Comparison of ENCODE assay signal across 24 mouse cellular contexts in genomic region chr4:151068751-151069150, GRCm38 (mm10). TPM values are rescaled to one million over a fixed set of nuclear protein-coding genes. Genes with fewer than 3 reads are reported as not detected.
DNase-seq lines count a peak whose midpoint lies in the region; ATAC-seq and TF ChIP-seq lines count a peak whose summit lies in the region.
"Had no signal": no experiment of that assay in that cellular context is flagged by ENCODE, and none has a peak within 500 bp of the region (broad histone marks: within the 10 kb centered on the region; RNA-seq: fewer than 3 reads in every experiment).

No protein-coding gene starts in this region.

- H3K4me1 ChIP-seq in intestine, postnatal 0 days (replicated peaks; ENCODE audit: control insufficient read depth, insufficient read depth, low read length), result no peaks in the 10 kb centered on the region
- no peaks in the 10 kb centered on the region for H3K4me1 ChIP-seq in intestine, embryonic 15.5 days (replicated peaks)
- no peaks in the 10 kb centered on the region for H3K4me1 ChIP-seq in midbrain, postnatal 0 days (ENCODE audit: insufficient read depth, low read length)
- no peaks in the 10 kb centered on the region for H3K4me1 ChIP-seq in midbrain, embryonic 14.5 days (ENCODE audit: control insufficient read depth, insufficient read depth, low read length)
- H3K4me1 ChIP-seq: embryonic facial prominence, embryonic 12.5 days; heart, embryonic 10.5 days; kidney, embryonic 15.5 days; limb, embryonic 13.5 days; midbrain, embryonic 13.5 days had no signal

- DNase-seq in midbrain, postnatal 0 days (ENCODE audit: low spot score), result no peak
- DNase-seq in midbrain, embryonic 14.5 days, result no peak
- no peak for DNase-seq in gastrocnemius, postnatal 25 days
- DNase-seq in urinary bladder, postnatal 4 days (ENCODE audit: low spot score in 2 of 2), result no peak
- DNase-seq: adrenal gland, adult 2 months; cerebellum, adult 11 months; cerebellum, postnatal 36 days; heart, postnatal 14 days; lung, postnatal 4 days; retina, postnatal 1 day had no signal

- WGBS in intestine, postnatal 0 days, result 63% methylated on average over 4 of the region's 4 CpGs
- 75% methylated on average over 4 of the region's 4 CpGs for WGBS in intestine, embryonic 15.5 days
- WGBS in midbrain, postnatal 0 days, result 74% methylated on average over 4 of the region's 4 CpGs
- WGBS in midbrain, embryonic 14.5 days, result 85% methylated on average over 4 of the region's 4 CpGs

- H3K4me2 ChIP-seq in intestine, postnatal 0 days (replicated peaks; ENCODE audit: low read depth), result no peak overlapping the region
- no peak overlapping the region for H3K4me2 ChIP-seq in intestine, embryonic 15.5 days (replicated peaks)
- H3K4me2 ChIP-seq in midbrain, postnatal 0 days (ENCODE audit: low read depth, low read length, poor library complexity, severe bottlenecking), result no peak overlapping the region
- H3K4me2 ChIP-seq in midbrain, embryonic 14.5 days (ENCODE audit: low read length), result no peak overlapping the region
- H3K4me2 ChIP-seq: embryonic facial prominence, embryonic 12.5 days; kidney, embryonic 15.5 days; limb, embryonic 13.5 days; midbrain, embryonic 13.5 days had no signal

- H3K27ac ChIP-seq in intestine, postnatal 0 days (ENCODE audit: low read depth, low read length), result no peak overlapping the region
- H3K27ac ChIP-seq in intestine, embryonic 15.5 days, result no peak overlapping the region
- no peak overlapping the region for H3K27ac ChIP-seq in midbrain, postnatal 0 days (ENCODE audit: low read depth, low read length)
- H3K27ac ChIP-seq in midbrain, embryonic 14.5 days (replicated peaks; ENCODE audit: low read depth, low read length), result no peak overlapping the region
- H3K27ac ChIP-seq: embryonic facial prominence, embryonic 12.5 days; heart, embryonic 10.5 days; kidney, embryonic 15.5 days; limb, embryonic 13.5 days; midbrain, embryonic 13.5 days had no signal

- H3K4me3 ChIP-seq in intestine, postnatal 0 days (ENCODE audit: low read depth, low read length), result no peak overlapping the region
- H3K4me3 ChIP-seq in intestine, embryonic 15.5 days (replicated peaks), result no peak overlapping the region
- H3K4me3 ChIP-seq in midbrain, postnatal 0 days (ENCODE audit: low read depth, low read length), result no peak overlapping the region
- no peak overlapping the region for H3K4me3 ChIP-seq in midbrain, embryonic 14.5 days (replicated peaks; ENCODE audit: low read depth, low read length)
- H3K4me3 ChIP-seq: embryonic facial prominence, embryonic 12.5 days; heart, embryonic 10.5 days; kidney, embryonic 15.5 days; limb, embryonic 13.5 days; midbrain, embryonic 13.5 days had no signal

- peak; percentile 36 for TF ChIP-seq CTCF in intestine, postnatal 0 days (IDR thresholded peaks at IDR 0.05; ENCODE audit: low read depth)
- TF ChIP-seq CTCF in midbrain, postnatal 0 days (IDR thresholded peaks at IDR 0.05), result peak; percentile 56

- ATAC-seq in intestine, postnatal 0 days, result no peak
- ATAC-seq in intestine, embryonic 15.5 days, result no peak
- no peak for ATAC-seq in midbrain, postnatal 0 days (ENCODE audit: low FRiP score)
- ATAC-seq in midbrain, embryonic 14.5 days (ENCODE audit: low FRiP score, low TSS enrichment), result no peak
- peak; percentile 42 to 50 for ATAC-seq in hematopoietic stem cell, adult 5-6 weeks (replicated peaks in 1 of 2; ENCODE audit: insufficient read depth in 1 of 2, low FRiP score in 2 of 2, low TSS enrichment in 1 of 2, low read depth in 1 of 2, poor library complexity in 2 of 2, severe bottlenecking in 2 of 2)
- ATAC-seq: hindbrain, embryonic 16.5 days; midbrain, embryonic 13.5 days had no signal

- no peaks in the 10 kb centered on the region for H3K9me3 ChIP-seq in intestine, postnatal 0 days (ENCODE audit: control insufficient read depth)
- no peaks in the 10 kb centered on the region for H3K9me3 ChIP-seq in intestine, embryonic 15.5 days
- no peaks in the 10 kb centered on the region for H3K9me3 ChIP-seq in midbrain, postnatal 0 days (ENCODE audit: low read length)
- no peaks in the 10 kb centered on the region for H3K9me3 ChIP-seq in midbrain, embryonic 14.5 days (ENCODE audit: control insufficient read depth, low read length)
- H3K9me3 ChIP-seq: embryonic facial prominence, embryonic 12.5 days; heart, embryonic 10.5 days; kidney, embryonic 15.5 days; limb, embryonic 13.5 days; midbrain, embryonic 13.5 days had no signal

- no peak overlapping the region for H3K9ac ChIP-seq in intestine, postnatal 0 days (ENCODE audit: low read depth, low read length)
- H3K9ac ChIP-seq in intestine, embryonic 15.5 days, result no peak overlapping the region
- H3K9ac ChIP-seq in midbrain, postnatal 0 days (replicated peaks; ENCODE audit: low read length, poor library complexity, severe bottlenecking), result no peak overlapping the region
- no peak overlapping the region for H3K9ac ChIP-seq in midbrain, embryonic 14.5 days (replicated peaks; ENCODE audit: low read length)
- H3K9ac ChIP-seq: embryonic facial prominence, embryonic 12.5 days; kidney, embryonic 15.5 days; limb, embryonic 13.5 days; midbrain, embryonic 13.5 days had no signal

- H3K36me3 ChIP-seq in intestine, postnatal 0 days (ENCODE audit: control insufficient read depth, insufficient read depth), result no peaks in the 10 kb centered on the region
- no peaks in the 10 kb centered on the region for H3K36me3 ChIP-seq in intestine, embryonic 15.5 days
- peaks cover 55% of the 10 kb centered on the region for H3K36me3 ChIP-seq in midbrain, postnatal 0 days (ENCODE audit: insufficient read depth, low read length)
- H3K36me3 ChIP-seq in midbrain, embryonic 14.5 days (ENCODE audit: control insufficient read depth, insufficient read depth, low read length), result peaks cover 94% of the 10 kb centered on the region
- H3K36me3 ChIP-seq: embryonic facial prominence, embryonic 12.5 days had no signal

- no peaks in the 10 kb centered on the region for H3K27me3 ChIP-seq in intestine, postnatal 0 days (replicated peaks; ENCODE audit: control insufficient read depth, insufficient read depth, low read length)
- H3K27me3 ChIP-seq in intestine, embryonic 15.5 days (replicated peaks), result no peaks in the 10 kb centered on the region
- H3K27me3 ChIP-seq in midbrain, postnatal 0 days (ENCODE audit: insufficient read depth, low read length), result no peaks in the 10 kb centered on the region
- no peaks in the 10 kb centered on the region for H3K27me3 ChIP-seq in midbrain, embryonic 14.5 days (ENCODE audit: control insufficient read depth, insufficient read depth, low read length)
- H3K27me3 ChIP-seq: embryonic facial prominence, embryonic 12.5 days; kidney, embryonic 15.5 days; limb, embryonic 13.5 days; midbrain, embryonic 13.5 days had no signal

RNA-seq across cellular contexts. Expression of gene Vamp3, which starts 11.0 kb away (rescaled TPM):
- 104 and 109 TPM in 2 replicates for polyA plus RNA-seq in intestine, postnatal 0 days (2015; fragmentation: Nextera tagmentation; extraction: Ambion mirVana)
- polyA plus RNA-seq in intestine, embryonic 15.5 days (2015; fragmentation: Nextera tagmentation; extraction: Ambion mirVana), result 120 and 126 TPM in 2 replicates
- total RNA-seq in midbrain, postnatal 0 days (2014; rRNA removed), result 34.6 and 43.6 TPM in 2 replicates
- 42.1 and 43.5 TPM in 2 replicates for polyA plus RNA-seq in midbrain, postnatal 0 days (2015; fragmentation: Nextera tagmentation; extraction: Ambion mirVana)
- polyA plus RNA-seq in midbrain, embryonic 14.5 days (2014; fragmentation: Nextera tagmentation; extraction: Ambion mirVana), result 30.4 and 34.9 TPM in 2 replicates
- total RNA-seq in hematopoietic stem cell, adult 5-6 weeks (2017), result 86.8 and 97.3 TPM in 2 replicates
- 10 to 100 TPM; 49.0 to 54.0 TPM for total RNA-seq in gastrocnemius, postnatal 25 days (2021)

RNA-seq across cellular contexts. Expression of gene Gm13090, which starts 20.6 kb away (rescaled TPM):
- not detected in 2 replicates for polyA plus RNA-seq in intestine, postnatal 0 days (2015; fragmentation: Nextera tagmentation; extraction: Ambion mirVana)
- polyA plus RNA-seq in intestine, embryonic 15.5 days (2015; fragmentation: Nextera tagmentation; extraction: Ambion mirVana), result not detected in 2 replicates
- total RNA-seq in midbrain, postnatal 0 days (2014; rRNA removed), result not detected in 2 replicates
- not detected in 2 replicates for polyA plus RNA-seq in midbrain, postnatal 0 days (2015; fragmentation: Nextera tagmentation; extraction: Ambion mirVana)
- polyA plus RNA-seq in midbrain, embryonic 14.5 days (2014; fragmentation: Nextera tagmentation; extraction: Ambion mirVana), result 0.50 TPM in 1 of 2 replicates, not detected in the other
- total RNA-seq in hematopoietic stem cell, adult 5-6 weeks (2017), result not detected in 2 replicates
- total RNA-seq in gastrocnemius, postnatal 25 days (2021), result not detected
- total RNA-seq: adrenal gland, adult 2 months; gastrocnemius, adult 8-10 months; heart, postnatal 14 days; layer of hippocampus, adult 18-20 months; left cerebral cortex, adult 8-10 months had no signal
- polyA plus RNA-seq: adrenal gland, adult 2 months; embryonic facial prominence, embryonic 12.5 days; heart, embryonic 10.5 days; hindbrain, embryonic 16.5 days; kidney, embryonic 15.5 days; limb, embryonic 13.5 days; liver, embryonic 16.5 days; small intestine, adult 2 months had no signal

RNA-seq across cellular contexts. Expression of gene Per3, which starts 24.3 kb away (rescaled TPM):
- 2.1 and 3.5 TPM in 2 replicates for polyA plus RNA-seq in intestine, postnatal 0 days (2015; fragmentation: Nextera tagmentation; extraction: Ambion mirVana)
- 3.7 and 4.1 TPM in 2 replicates for polyA plus RNA-seq in intestine, embryonic 15.5 days (2015; fragmentation: Nextera tagmentation; extraction: Ambion mirVana)
- 4.3 and 6.5 TPM in 2 replicates for total RNA-seq in midbrain, postnatal 0 days (2014; rRNA removed)
- 4.0 and 4.5 TPM in 2 replicates for polyA plus RNA-seq in midbrain, postnatal 0 days (2015; fragmentation: Nextera tagmentation; extraction: Ambion mirVana)
- 2.3 and 2.5 TPM in 2 replicates for polyA plus RNA-seq in midbrain, embryonic 14.5 days (2014; fragmentation: Nextera tagmentation; extraction: Ambion mirVana)
- 10.0 and 11.0 TPM in 2 replicates for total RNA-seq in hematopoietic stem cell, adult 5-6 weeks (2017)
- total RNA-seq in gastrocnemius, postnatal 25 days (2021), result 10 to 100 TPM in 1 of 2 experiments, 1 to 10 TPM in 1; 3.8 to 16.2 TPM

Comparison
In these comparisons a context has a peak if more than half of its experiments do, and no peak if none do; other contexts are left out.
1. ATAC-seq: peak in hematopoietic stem cell, adult 5-6 weeks (2 of 2); none in intestine, postnatal 0 days (single experiment), intestine, embryonic 15.5 days (single experiment), midbrain, postnatal 0 days (single experiment) and midbrain, embryonic 14.5 days (single experiment).